Mouse (Mus musculus) E14TG2a.4 (cell line): ENCODE data around the gene Fbxo39.
"Not testable (repeated sequence)": the region's sequence is repeated elsewhere in the genome, so short reads cannot be mapped to it uniquely, and the experiment has no call there.

Experiments used
- H3K27me3 ChIP-seq: 2 replicates; pipeline ENCODE4 v1.6.1; 2014; ENCODE audit warnings: low read length, control low read depth; ENCODE audit not compliant: insufficient read depth
- H3K36me3 ChIP-seq: 2 replicates; pipeline ENCODE4 v1.6.1; 2014; ENCODE audit warnings: low read length, control low read depth; ENCODE audit not compliant: insufficient read depth
- H3K4me1 ChIP-seq: replicated peaks from 2 replicates; pipeline ENCODE4 v1.6.1; 2014; ENCODE audit warnings: low read depth, low read length, control low read depth
- H3K4me3 ChIP-seq: replicated peaks from 2 replicates; pipeline ENCODE4 v1.5.1; 2014; ENCODE audit warnings: mild to moderate bottlenecking, low read length
- H3K9me3 ChIP-seq: 2 replicates; pipeline ENCODE4 v1.6.1; 2014; ENCODE audit warnings: low read length, control low read depth
- CTCF ChIP-seq: conservative IDR thresholded peaks from 2 replicates; pipeline ENCODE4 v1.5.1; 2014; ENCODE audit warnings: low read length
- NANOG ChIP-seq: IDR thresholded peaks from 2 replicates; pipeline ENCODE4 v1.6.1; 2014; ENCODE audit warnings: borderline replicate concordance, low read length, mixed read lengths
- POU5F1 ChIP-seq: IDR thresholded peaks from 2 replicates; pipeline ENCODE4 v1.6.1; 2014; ENCODE audit warnings: low read length, borderline replicate concordance

Fbxo39 gene

GRCm38 (mm10) chr11:72325701-72326100 is 11.5 kb downstream of the Fbxo39 start:
- no peaks in the 10 kb centered on the region for H3K36me3 ChIP-seq
- H3K9me3 ChIP-seq: no peaks in the 10 kb centered on the region
- H3K4me3 ChIP-seq: no peak overlapping the region
- H3K27me3 ChIP-seq: no peaks in the 10 kb centered on the region
- no peaks in the 10 kb centered on the region; the same call in 1 of the 2 replicates for H3K4me1 ChIP-seq
- TF ChIP-seq CTCF (no peak), NANOG (no peak), POU5F1 (no peak)

- no peaks in the 10 kb centered on the region for H3K36me3 ChIP-seq
- no peaks in the 10 kb centered on the region for H3K9me3 ChIP-seq
- H3K27me3 ChIP-seq: no peaks in the 10 kb centered on the region
- H3K4me3 ChIP-seq: no peak overlapping the region
- H3K4me1 ChIP-seq: no peaks in the 10 kb centered on the region
- no peak for TF ChIP-seq POU5F1
- TF ChIP-seq CTCF: no peak
- no peak for TF ChIP-seq NANOG
These were observed 18.9 kb downstream of the Fbxo39 start for GRCm38 (mm10) chr11:72332951-72333667.

DNA sequence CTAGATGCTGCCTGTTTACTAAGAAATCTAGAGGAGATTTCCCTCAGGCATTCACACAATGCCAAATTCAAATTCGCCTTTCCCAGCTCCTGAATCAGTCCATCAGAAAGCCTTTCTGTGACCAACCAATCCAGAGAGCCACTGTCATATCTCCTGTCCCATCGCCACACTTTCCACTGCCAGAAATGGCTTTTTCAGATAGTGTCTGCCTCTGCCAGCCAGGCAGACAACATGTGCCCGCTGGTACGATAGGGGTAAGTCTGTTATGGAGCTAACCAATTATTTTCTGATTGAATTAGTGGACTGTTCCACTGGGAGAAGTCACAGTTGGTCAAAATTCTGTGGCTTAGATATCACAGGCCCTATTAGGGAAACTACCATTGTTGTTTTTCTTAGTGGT is 20.4 kb downstream of the Fbxo39 start:
- TF ChIP-seq NANOG: no peak
- no peak for TF ChIP-seq CTCF
- no peak for TF ChIP-seq POU5F1
- Histone ChIP-seq H3K27me3 (no peaks in the 10 kb centered on the region), H3K4me1 (no peaks in the 10 kb centered on the region), H3K9me3 (no peaks in the 10 kb centered on the region), H3K4me3 (no peak overlapping the region), H3K36me3 (no peaks in the 10 kb centered on the region)

GRCm38 (mm10) chr11:72336726-72337125 is 22.5 kb downstream of the Fbxo39 start:
- Histone ChIP-seq H3K4me1 (no peaks in the 10 kb centered on the region), H3K4me3 (no peak overlapping the region), H3K27me3 (no peaks in the 10 kb centered on the region), H3K36me3 (no peaks in the 10 kb centered on the region), H3K9me3 (no peaks in the 10 kb centered on the region)
- no peak for TF ChIP-seq CTCF
- no peak for TF ChIP-seq POU5F1
- no peak for TF ChIP-seq NANOG

- TF ChIP-seq POU5F1: no peak
- no peak for TF ChIP-seq CTCF
- TF ChIP-seq NANOG: no peak
- Histone ChIP-seq H3K9me3 (no peaks in the 10 kb centered on the region), H3K4me3 (no peak overlapping the region)
These were observed 24.2 kb downstream of the Fbxo39 start for GRCm38 (mm10) chr11:72338437-72338871.

GRCm38 (mm10) chr11:72339716-72340115 is 25.5 kb downstream of the Fbxo39 start:
- H3K9me3 ChIP-seq: no peaks in the 10 kb centered on the region
- TF ChIP-seq NANOG: no peak
- TF ChIP-seq POU5F1: no peak
- no peak for TF ChIP-seq CTCF
- no peak overlapping the region for H3K4me3 ChIP-seq
- 0 out of 2 replicates have a peak, but pooled peaks cover 2% of the 10 kb centered on the region for H3K36me3 ChIP-seq
- H3K4me1 ChIP-seq: peaks cover 18% of the 10 kb centered on the region
- H3K27me3 ChIP-seq: no peaks in the 10 kb centered on the region

More at GRCm38 (mm10) chr11:72338437-72338871, 24.2 kb downstream of the Fbxo39 start:
- H3K27me3 ChIP-seq: no peaks in the 10 kb centered on the region
- H3K4me1 ChIP-seq: peaks cover 10% of the 10 kb centered on the region; the same call in 1 of the 2 replicates
- no peaks in the 10 kb centered on the region for H3K36me3 ChIP-seq

DNA sequence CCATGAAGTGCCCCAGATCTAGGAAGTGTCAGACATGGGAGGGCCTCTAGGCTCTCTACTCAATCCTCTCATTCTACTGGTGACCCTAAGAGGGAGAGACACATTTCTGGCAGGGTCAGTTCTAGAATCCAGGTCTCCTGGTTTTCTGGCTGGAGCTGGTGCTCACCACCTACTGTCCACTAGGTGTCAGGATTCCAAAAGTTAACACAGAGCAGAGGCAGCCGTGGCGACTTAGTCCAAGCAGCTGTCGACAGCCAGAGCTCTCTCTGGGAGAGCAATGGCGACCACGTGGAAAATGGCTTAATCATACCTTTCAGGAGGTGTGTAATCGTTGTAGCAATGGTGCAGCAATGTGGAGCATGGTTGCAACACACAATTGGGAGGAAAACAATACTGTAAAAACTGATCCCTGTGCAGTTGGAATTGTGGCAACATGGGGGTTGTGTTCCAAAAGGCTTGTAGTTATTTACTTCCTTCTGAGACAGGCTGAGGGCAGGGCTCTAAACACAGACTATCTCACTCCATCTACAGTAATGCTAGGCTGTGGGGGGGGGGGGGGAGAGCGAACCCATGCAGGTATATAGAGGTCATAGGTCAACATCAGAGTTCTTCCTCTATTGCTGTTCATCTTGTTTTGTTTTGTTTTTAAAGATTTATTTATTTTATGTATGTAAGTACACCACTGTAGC is 28.4 kb downstream of the Fbxo39 start:
- no peaks in the 10 kb centered on the region for H3K27me3 ChIP-seq
- TF ChIP-seq CTCF: peak; percentile 77
- TF ChIP-seq POU5F1: no peak
- no peaks in the 10 kb centered on the region for H3K9me3 ChIP-seq
- peaks cover 21% of the 10 kb centered on the region; the same call in 1 of the 2 replicates for H3K36me3 ChIP-seq
- no peak overlapping the region for H3K4me3 ChIP-seq
- peaks cover 27% of the 10 kb centered on the region for H3K4me1 ChIP-seq

- not testable (repeated sequence) for H3K4me3 ChIP-seq, H3K9me3 ChIP-seq, H3K27me3 ChIP-seq
- H3K4me1 ChIP-seq: peaks cover 32% of the 10 kb centered on the region
- H3K36me3 ChIP-seq: peaks cover 21% of the 10 kb centered on the region; the same call in 1 of the 2 replicates
These were observed 29.0 kb downstream of the Fbxo39 start for GRCm38 (mm10) chr11:72343238-72343625.

GRCm38 (mm10) chr11:72343904-72344303 is 29.7 kb downstream of the Fbxo39 start:
- H3K36me3 ChIP-seq: peaks cover 21% of the 10 kb centered on the region; the same call in 1 of the 2 replicates
- H3K27me3 ChIP-seq: no peaks in the 10 kb centered on the region
- H3K9me3 ChIP-seq: no peaks in the 10 kb centered on the region
- peaks cover 38% of the 10 kb centered on the region for H3K4me1 ChIP-seq
- 0 out of 2 replicates have a peak overlapping the region, but pooled peaks have one; percentile 14 for H3K4me3 ChIP-seq
- no peak for TF ChIP-seq NANOG
- TF ChIP-seq CTCF: peak; percentile 74
- TF ChIP-seq POU5F1: no peak
